Mouse (Mus musculus): ENCODE results near the gene Jam3. TPM values are rescaled to one million over a fixed set of nuclear protein-coding genes. Genes with fewer than 3 reads are reported as not detected.

The Jam3 gene
- total and polyA plus RNA-seq, 2 experiments: 1.4 to 1.7 TPM

DNA sequence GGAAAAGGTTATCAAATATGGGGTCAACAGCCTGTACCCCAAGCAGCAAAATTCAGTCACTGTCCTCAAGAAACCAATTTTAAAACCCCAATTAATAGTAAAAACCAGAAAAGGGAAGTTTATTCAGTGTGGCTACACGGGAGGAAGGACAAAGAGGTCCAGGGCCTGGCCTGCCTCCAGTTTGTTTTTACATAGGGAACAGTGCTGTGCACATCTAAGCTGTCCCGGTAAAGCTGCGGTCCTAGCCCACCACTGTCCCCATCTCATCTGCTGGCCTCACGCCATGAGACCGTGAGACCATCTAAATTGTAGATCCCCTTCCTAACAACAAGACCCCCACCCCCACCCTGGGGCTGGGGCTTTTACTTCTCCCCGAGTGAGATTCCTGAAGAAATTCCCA, 29.8 kb downstream of the Jam3 start:
- H3K27ac ChIP-seq (replicated peaks; ENCODE audit: insufficient read depth, low read depth, low read length): no peak overlapping the region
- H3K79me2 ChIP-seq (ENCODE audit: control insufficient read depth, insufficient read depth, low read length): no peaks in the 10 kb centered on the region
- H3K36me3 ChIP-seq (ENCODE audit: control insufficient read depth, insufficient read depth, low read length): no peaks in the 10 kb centered on the region
- no peaks in the 10 kb centered on the region for H3K27me3 ChIP-seq (ENCODE audit: control insufficient read depth, insufficient read depth, low read length)
- no peak overlapping the region for H3K4me3 ChIP-seq (ENCODE audit: insufficient read depth, low read depth, low read length)
- no peak for DNase-seq (ENCODE audit: extremely low read depth, low read depth, low spot score)
- TF ChIP-seq CTCF (IDR thresholded peaks at IDR 0.05; ENCODE audit: low read depth, low read length) (no peak), POLR2A (IDR thresholded peaks at IDR 0.05; ENCODE audit: extremely low read depth, insufficient read depth, low read length) (no peak)
- H3K9ac ChIP-seq (ENCODE audit: low read depth, low read length): no peak overlapping the region
- no peaks in the 10 kb centered on the region for H3K4me1 ChIP-seq (ENCODE audit: control insufficient read depth, insufficient read depth, low read length)
- 83% methylated on average over 6 of the region's 6 CpGs for WGBS

DNA sequence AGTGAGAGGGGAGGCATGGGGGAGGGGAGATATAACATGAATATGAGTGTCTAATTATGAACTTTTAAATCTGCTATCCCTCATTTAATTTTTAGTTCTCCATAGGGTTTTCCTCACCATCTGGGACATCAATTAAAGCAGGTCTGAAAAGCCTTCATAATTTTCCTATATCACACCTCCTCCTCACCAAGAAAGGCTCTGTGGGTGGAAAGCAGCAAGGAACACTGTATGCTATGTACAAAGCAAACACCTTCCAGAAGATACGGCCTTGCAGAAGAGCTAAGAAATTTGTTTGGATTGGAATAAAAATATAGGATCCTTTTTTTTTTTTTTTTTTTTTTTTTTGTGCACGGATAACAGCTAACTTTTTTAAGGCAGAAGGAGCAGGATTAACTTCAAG, 31.3 kb downstream of the Jam3 start:
- Histone ChIP-seq H3K79me2 (ENCODE audit: control insufficient read depth, insufficient read depth, low read length) (no peaks in the 10 kb centered on the region), H3K27ac (replicated peaks; ENCODE audit: insufficient read depth, low read depth, low read length) (no peak overlapping the region), H3K36me3 (ENCODE audit: control insufficient read depth, insufficient read depth, low read length) (no peaks in the 10 kb centered on the region), H3K4me1 (ENCODE audit: control insufficient read depth, insufficient read depth, low read length) (no peaks in the 10 kb centered on the region), H3K4me3 (ENCODE audit: insufficient read depth, low read depth, low read length) (no peak overlapping the region), H3K27me3 (ENCODE audit: control insufficient read depth, insufficient read depth, low read length) (no peaks in the 10 kb centered on the region), H3K9ac (ENCODE audit: low read depth, low read length) (no peak overlapping the region)
- no peak for DNase-seq (ENCODE audit: extremely low read depth, low read depth, low spot score)
- TF ChIP-seq POLR2A (IDR thresholded peaks at IDR 0.05; ENCODE audit: extremely low read depth, insufficient read depth, low read length): no peak
- TF ChIP-seq CTCF (IDR thresholded peaks at IDR 0.05; ENCODE audit: low read depth, low read length): no peak
- WGBS: 74% methylated on average over 2 of the region's 2 CpGs

DNA sequence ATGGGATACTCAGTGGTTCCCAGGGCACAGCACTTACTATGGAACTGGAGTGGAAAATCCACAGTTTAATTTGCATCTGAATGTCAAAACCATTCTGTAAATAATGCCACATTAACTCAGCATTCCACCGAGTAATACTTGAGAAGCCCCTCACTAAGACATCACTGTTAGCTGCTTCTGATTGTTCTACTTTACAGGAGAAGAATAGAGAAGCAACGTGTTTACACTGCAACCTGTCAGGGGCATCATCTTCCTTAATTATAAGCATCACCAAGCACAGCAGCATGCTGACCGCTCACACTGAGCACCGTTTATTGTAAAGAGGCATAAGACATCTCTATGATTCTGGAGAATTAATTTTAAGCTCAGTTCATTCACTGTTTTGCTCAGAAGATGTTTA, 32.3 kb downstream of the Jam3 start:
- no peak for TF ChIP-seq POLR2A (IDR thresholded peaks at IDR 0.05; ENCODE audit: extremely low read depth, insufficient read depth, low read length)
- no peak for TF ChIP-seq CTCF (IDR thresholded peaks at IDR 0.05; ENCODE audit: low read depth, low read length)
- Histone ChIP-seq H3K79me2 (ENCODE audit: control insufficient read depth, insufficient read depth, low read length) (no peaks in the 10 kb centered on the region), H3K9ac (ENCODE audit: low read depth, low read length) (no peak overlapping the region), H3K27ac (replicated peaks; ENCODE audit: insufficient read depth, low read depth, low read length) (no peak overlapping the region), H3K4me1 (ENCODE audit: control insufficient read depth, insufficient read depth, low read length) (no peaks in the 10 kb centered on the region), H3K27me3 (ENCODE audit: control insufficient read depth, insufficient read depth, low read length) (no peaks in the 10 kb centered on the region), H3K4me3 (ENCODE audit: insufficient read depth, low read depth, low read length) (no peak overlapping the region), H3K36me3 (ENCODE audit: control insufficient read depth, insufficient read depth, low read length) (no peaks in the 10 kb centered on the region)
- WGBS: 83% methylated on average over 4 of the region's 4 CpGs
- DNase-seq (ENCODE audit: extremely low read depth, low read depth, low spot score): no peak

- DNase-seq (ENCODE audit: extremely low read depth, low read depth, low spot score): no peak
- Histone ChIP-seq H3K4me3 (ENCODE audit: insufficient read depth, low read depth, low read length) (no peak overlapping the region), H3K79me2 (ENCODE audit: control insufficient read depth, insufficient read depth, low read length) (no peaks in the 10 kb centered on the region), H3K27me3 (ENCODE audit: control insufficient read depth, insufficient read depth, low read length) (no peaks in the 10 kb centered on the region), H3K27ac (replicated peaks; ENCODE audit: insufficient read depth, low read depth, low read length) (no peak overlapping the region), H3K9ac (ENCODE audit: low read depth, low read length) (no peak overlapping the region), H3K4me1 (ENCODE audit: control insufficient read depth, insufficient read depth, low read length) (no peaks in the 10 kb centered on the region), H3K36me3 (ENCODE audit: control insufficient read depth, insufficient read depth, low read length) (no peaks in the 10 kb centered on the region)
- TF ChIP-seq POLR2A (IDR thresholded peaks at IDR 0.05; ENCODE audit: extremely low read depth, insufficient read depth, low read length) (no peak), CTCF (IDR thresholded peaks at IDR 0.05; ENCODE audit: low read depth, low read length) (no peak)
- WGBS: 90% methylated on average over 4 of the region's 4 CpGs
These were observed 33.1 kb downstream of the Jam3 start for GRCm38 (mm10) chr9:27122076-27122475.

- H3K27ac ChIP-seq (replicated peaks; ENCODE audit: insufficient read depth, low read depth, low read length): no peak overlapping the region
- no peaks in the 10 kb centered on the region for H3K36me3 ChIP-seq (ENCODE audit: control insufficient read depth, insufficient read depth, low read length)
- no peak overlapping the region for H3K9ac ChIP-seq (ENCODE audit: low read depth, low read length)
- no peak for DNase-seq (ENCODE audit: extremely low read depth, low read depth, low spot score)
- 82% methylated on average over 9 of the region's 9 CpGs for WGBS
- H3K4me3 ChIP-seq (ENCODE audit: insufficient read depth, low read depth, low read length): no peak overlapping the region
- H3K27me3 ChIP-seq (ENCODE audit: control insufficient read depth, insufficient read depth, low read length): no peaks in the 10 kb centered on the region
- no peaks in the 10 kb centered on the region for H3K79me2 ChIP-seq (ENCODE audit: control insufficient read depth, insufficient read depth, low read length)
- no peaks in the 10 kb centered on the region for H3K4me1 ChIP-seq (ENCODE audit: control insufficient read depth, insufficient read depth, low read length)
- TF ChIP-seq CTCF (IDR thresholded peaks at IDR 0.05; ENCODE audit: low read depth, low read length) (no peak), POLR2A (IDR thresholded peaks at IDR 0.05; ENCODE audit: extremely low read depth, insufficient read depth, low read length) (no peak)
These were observed 34.0 kb downstream of the Jam3 start for GRCm38 (mm10) chr9:27121254-27121653.

DNA sequence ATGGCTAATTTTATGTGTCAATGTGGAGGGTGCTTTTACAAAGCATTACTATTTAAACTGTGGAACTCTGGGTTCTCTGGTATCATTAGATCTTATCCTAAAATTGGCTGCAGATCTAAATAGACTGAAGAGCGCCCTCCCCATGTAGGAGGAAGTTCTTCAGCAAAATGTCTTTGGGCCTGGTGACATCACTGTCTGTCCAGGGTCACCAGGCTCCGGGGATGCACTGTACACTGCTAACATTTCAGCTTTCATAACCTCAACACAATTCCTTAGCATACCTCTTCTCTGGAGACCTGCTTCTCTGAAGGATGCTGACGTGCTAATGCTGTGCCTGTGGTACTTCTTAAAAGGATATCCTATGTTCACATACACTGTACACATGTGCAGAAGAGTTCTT, 43.5 kb downstream of the Jam3 start:
- H3K36me3 ChIP-seq (ENCODE audit: control insufficient read depth, insufficient read depth, low read length): no peaks in the 10 kb centered on the region
- no peak overlapping the region for H3K9ac ChIP-seq (ENCODE audit: low read depth, low read length)
- WGBS: 82% methylated on average over 3 of the region's 3 CpGs
- H3K4me1 ChIP-seq (ENCODE audit: control insufficient read depth, insufficient read depth, low read length): 0 out of 2 replicates have a peak, but pooled peaks cover 4% of the 10 kb centered on the region
- no peaks in the 10 kb centered on the region for H3K27me3 ChIP-seq (ENCODE audit: control insufficient read depth, insufficient read depth, low read length)
- TF ChIP-seq POLR2A (IDR thresholded peaks at IDR 0.05; ENCODE audit: extremely low read depth, insufficient read depth, low read length) (no peak), CTCF (IDR thresholded peaks at IDR 0.05; ENCODE audit: low read depth, low read length) (no peak)
- no peak for DNase-seq (ENCODE audit: extremely low read depth, low read depth, low spot score)
- no peak overlapping the region for H3K4me3 ChIP-seq (ENCODE audit: insufficient read depth, low read depth, low read length)
- no peaks in the 10 kb centered on the region for H3K79me2 ChIP-seq (ENCODE audit: control insufficient read depth, insufficient read depth, low read length)
- H3K27ac ChIP-seq (replicated peaks; ENCODE audit: insufficient read depth, low read depth, low read length): no peak overlapping the region
